Comparison of ENCODE assay signal across 21 mouse cellular contexts in the genomic region with DNA sequence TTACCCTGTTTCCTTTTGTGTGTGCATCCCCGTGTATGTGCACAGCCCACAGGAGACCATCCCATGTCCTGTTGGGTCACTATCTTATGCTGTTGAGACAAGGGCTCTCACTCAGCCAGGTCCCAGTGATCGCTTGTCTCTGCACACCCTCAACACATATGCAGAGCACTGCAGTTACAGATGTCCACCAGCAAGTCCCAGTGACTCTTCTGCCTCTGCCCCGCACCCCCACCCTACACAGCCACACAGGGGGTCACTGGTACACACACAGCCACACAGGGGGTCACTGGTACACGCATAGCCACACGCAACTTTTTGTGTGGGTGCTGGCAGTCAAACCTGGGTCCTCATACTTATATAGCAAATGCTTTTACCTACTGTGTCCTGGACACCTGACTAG.
"Had no signal": no experiment of that assay in that cellular context is flagged by ENCODE, and none has a peak within 500 bp of the region (broad histone marks: within the 10 kb centered on the region; RNA-seq: fewer than 3 reads in every experiment).

No protein-coding gene starts in this region.

- H3K4me1 ChIP-seq: heart, embryonic 12.5 days; hindbrain, embryonic 13.5 days; hindbrain, embryonic 15.5 days; limb, embryonic 13.5 days; limb, embryonic 15.5 days; liver, embryonic 13.5 days had no signal

- H3K4me3 ChIP-seq: heart, embryonic 12.5 days; hindbrain, embryonic 13.5 days; hindbrain, embryonic 15.5 days; layer of hippocampus, adult 2 months; left cerebral cortex, adult 2 months; limb, embryonic 13.5 days; limb, embryonic 15.5 days; liver, embryonic 13.5 days had no signal

- ATAC-seq: forebrain, postnatal 0 days; hindbrain, postnatal 0 days; intestine, embryonic 16.5 days had no signal

- H3K9ac ChIP-seq: forebrain, postnatal 0 days; heart, embryonic 12.5 days; hindbrain, embryonic 13.5 days; hindbrain, embryonic 15.5 days; limb, embryonic 13.5 days; limb, embryonic 15.5 days; liver, embryonic 13.5 days had no signal

- H3K27me3 ChIP-seq: heart, embryonic 12.5 days; hindbrain, embryonic 13.5 days; hindbrain, embryonic 15.5 days; limb, embryonic 13.5 days; limb, embryonic 15.5 days; liver, embryonic 13.5 days had no signal

- H3K9me3 ChIP-seq: heart, embryonic 12.5 days; hindbrain, embryonic 13.5 days; hindbrain, embryonic 15.5 days; limb, embryonic 13.5 days; limb, embryonic 15.5 days; liver, embryonic 13.5 days had no signal

- DNase-seq: forebrain, postnatal 0 days; gastrocnemius, postnatal 14 days; gastrocnemius, postnatal 36 days; heart, adult 18-20 months; heart, postnatal 10 days; kidney, adult 11 months; kidney, adult 2 months; kidney, postnatal 10 days; kidney, postnatal 25 days; kidney, postnatal 4 days; left cerebral cortex, postnatal 4 days; liver, embryonic 13.5 days had no signal

- H3K27ac ChIP-seq: hindbrain, embryonic 13.5 days; hindbrain, embryonic 15.5 days; hindbrain, postnatal 0 days; layer of hippocampus, adult 2 months; left cerebral cortex, adult 2 months; limb, embryonic 13.5 days; limb, embryonic 15.5 days; liver, embryonic 13.5 days had no signal

- H3K4me2 ChIP-seq: heart, embryonic 12.5 days; hindbrain, embryonic 13.5 days; hindbrain, embryonic 15.5 days; limb, embryonic 13.5 days; limb, embryonic 15.5 days; liver, embryonic 13.5 days had no signal
